Mouse (Mus musculus) forebrain, embryonic 13.5 days (tissue): Measurements from ENCODE around the gene Clptm1. TPM values are rescaled to one million over a fixed set of nuclear protein-coding genes. Genes with fewer than 3 reads are reported as not detected.
"Not testable (repeated sequence)": the region's sequence is repeated elsewhere in the genome, so short reads cannot be mapped to it uniquely, and the experiment has no call there.

Experiments
- ATAC-seq: fragments of 200-750 bp; cut with Nextera tagmentation; 2 replicates; pipeline ENCODE4 v1.8.0; 2017
- H3K27ac ChIP-seq: fragments of 300-500 bp; sonication (generic); 2 replicates; pipeline ENCODE4 v1.5.1; 2015; ENCODE audit warnings: inconsistent platforms, mild to moderate bottlenecking, moderate library complexity
- H3K27me3 ChIP-seq: fragments of 300-500 bp; sonication (generic); 2 replicates; pipeline ENCODE4 v1.6.1; 2015; ENCODE audit warnings: mild to moderate bottlenecking, inconsistent platforms
- H3K36me3 ChIP-seq: fragments of 300-500 bp; sonication (generic); 2 replicates; pipeline ENCODE4 v1.6.1; 2015; ENCODE audit warnings: mild to moderate bottlenecking, inconsistent platforms; ENCODE audit not compliant: poor library complexity, severe bottlenecking
- H3K4me1 ChIP-seq: fragments of 300-500 bp; sonication (generic); 2 replicates; pipeline ENCODE4 v1.6.1; 2015; ENCODE audit warnings: inconsistent platforms
- H3K4me2 ChIP-seq: fragments of 300-500 bp; sonication (generic); 2 replicates; pipeline ENCODE4 v1.6.1; 2015; ENCODE audit warnings: inconsistent platforms, mild to moderate bottlenecking, moderate library complexity
- H3K4me3 ChIP-seq: fragments of 300-500 bp; sonication (generic); 2 replicates; pipeline ENCODE4 v1.5.1; 2015; ENCODE audit warnings: mild to moderate bottlenecking, inconsistent platforms
- H3K9ac ChIP-seq: fragments of 300-500 bp; sonication (generic); 2 replicates; pipeline ENCODE4 v1.6.1; 2015; ENCODE audit warnings: mild to moderate bottlenecking, inconsistent platforms
- H3K9me3 ChIP-seq: fragments of 300-500 bp; sonication (generic); replicated peaks from 2 replicates; pipeline ENCODE4 v1.6.1; 2016; ENCODE audit warnings: inconsistent platforms
- WGBS: fragments of 180-500 bp; shearing (Covaris S2); methylation state at CpG from one replicate; pipeline ENCODE4 v1.1.7; 2015; 5-methylcytosine and 5-hydroxymethylcytosine counted together
- polyA plus RNA-seq: library from polyadenylated mRNA; unstranded; fragments of >200 nt; fragmentation: Nextera tagmentation; extraction: Ambion mirVana; gene quantifications from 2 replicates; pipeline ENCODE4 v1.2.1, GENCODE M21; 2015

Gene Clptm1
- polyA plus RNA-seq, 1 experiment from 2014 or later: 64.2 TPM

DNA sequence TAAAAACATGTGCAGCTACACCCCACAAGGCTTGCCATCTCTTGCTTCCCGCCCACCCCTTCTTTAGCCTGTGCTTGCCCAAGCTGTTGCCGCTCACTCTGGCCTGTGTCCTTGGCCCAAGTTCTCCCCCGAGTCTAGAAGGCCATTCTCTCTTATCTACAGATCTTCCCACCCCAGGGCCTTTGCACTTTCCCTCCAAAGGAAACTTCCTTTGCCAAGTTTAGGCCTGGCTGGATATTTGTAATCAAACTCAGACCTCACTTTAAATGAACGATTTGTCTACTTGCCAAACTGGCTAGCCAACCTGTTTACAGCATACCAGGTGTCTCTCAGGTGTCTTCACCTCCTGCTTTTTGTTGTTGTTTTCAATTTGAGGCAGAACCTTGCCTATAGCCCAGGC is 26.0 kb upstream of the Clptm1 start:
- Histone ChIP-seq H3K36me3 (no peaks in the 10 kb centered on the region), H3K4me2 (no peak overlapping the region), H3K4me1 (no peaks in the 10 kb centered on the region), H3K9ac (no peak overlapping the region), H3K27ac (no peak overlapping the region), H3K4me3 (no peak overlapping the region), H3K9me3 (no peaks in the 10 kb centered on the region), H3K27me3 (no peaks in the 10 kb centered on the region)
- ATAC-seq: no peak
- WGBS: 92% methylated on average over 4 of the region's 4 CpGs

GRCm38 (mm10) chr7:19688611-19689010 is 23.8 kb upstream of the Clptm1 start:
- H3K27ac ChIP-seq: no peak overlapping the region
- H3K4me3 ChIP-seq: no peak overlapping the region
- no peak overlapping the region for H3K4me2 ChIP-seq
- ATAC-seq: no peak
- no peaks in the 10 kb centered on the region for H3K4me1 ChIP-seq
- WGBS: 93% methylated on average over 2 of the region's 2 CpGs
- H3K9ac ChIP-seq: no peak overlapping the region
- H3K36me3 ChIP-seq: no peaks in the 10 kb centered on the region
- H3K27me3 ChIP-seq: no peaks in the 10 kb centered on the region
- no peaks in the 10 kb centered on the region for H3K9me3 ChIP-seq

GRCm38 (mm10) chr7:19688101-19688500 is 23.3 kb upstream of the Clptm1 start:
- Histone ChIP-seq H3K4me3 (no peak overlapping the region), H3K27ac (no peak overlapping the region), H3K4me2 (no peak overlapping the region), H3K36me3 (no peaks in the 10 kb centered on the region), H3K9me3 (no peaks in the 10 kb centered on the region), H3K9ac (no peak overlapping the region), H3K4me1 (no peaks in the 10 kb centered on the region), H3K27me3 (no peaks in the 10 kb centered on the region)
- no peak for ATAC-seq
- 92% methylated on average over 10 of the region's 10 CpGs for WGBS

GRCm38 (mm10) chr7:19686927-19687583 is 22.2 kb upstream of the Clptm1 start:
- not testable (repeated sequence) for H3K9ac ChIP-seq, ATAC-seq, H3K4me2 ChIP-seq, H3K27ac ChIP-seq, H3K27me3 ChIP-seq, H3K36me3 ChIP-seq, H3K4me3 ChIP-seq, H3K9me3 ChIP-seq, H3K4me1 ChIP-seq
- 73% methylated on average over 8 of the region's 8 CpGs for WGBS

DNA sequence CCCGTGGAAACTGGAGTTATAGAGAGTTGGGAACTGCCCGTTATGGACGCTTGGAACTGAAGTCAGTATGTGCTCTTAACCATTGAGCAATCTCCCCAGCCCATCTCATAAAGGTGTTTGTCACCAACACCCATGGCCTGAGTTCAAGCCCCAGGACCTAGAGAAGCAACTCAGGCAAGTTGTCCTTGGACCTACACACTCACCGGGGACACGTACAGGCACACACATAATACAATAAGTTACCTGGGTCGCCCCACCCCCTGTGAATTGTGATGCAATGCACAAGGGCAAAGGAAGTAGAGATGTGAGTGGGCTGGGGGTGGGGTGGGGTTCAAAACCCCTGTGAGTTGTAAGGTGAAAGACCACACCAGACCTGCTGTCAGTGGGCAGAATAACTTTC is 21.7 kb upstream of the Clptm1 start:
- 92% methylated on average over 6 of the region's 6 CpGs for WGBS
- Histone ChIP-seq H3K9me3 (no peaks in the 10 kb centered on the region), H3K36me3 (no peaks in the 10 kb centered on the region), H3K9ac (no peak overlapping the region), H3K4me2 (no peak overlapping the region), H3K27me3 (no peaks in the 10 kb centered on the region), H3K4me1 (no peaks in the 10 kb centered on the region), H3K4me3 (no peak overlapping the region), H3K27ac (no peak overlapping the region)
- no peak for ATAC-seq

- no peaks in the 10 kb centered on the region for H3K9me3 ChIP-seq
Measured at GRCm38 (mm10) chr7:19685374-19685773, 20.5 kb upstream of the Clptm1 start.

GRCm38 (mm10) chr7:19683771-19684201 is 19.0 kb upstream of the Clptm1 start:
- Histone ChIP-seq H3K4me3 (no peak overlapping the region), H3K4me2 (no peak overlapping the region), H3K36me3 (no peaks in the 10 kb centered on the region), H3K27ac (no peak overlapping the region), H3K4me1 (no peaks in the 10 kb centered on the region), H3K9ac (no peak overlapping the region), H3K27me3 (no peaks in the 10 kb centered on the region), H3K9me3 (no peaks in the 10 kb centered on the region)
- ATAC-seq: no peak
- WGBS: 94% methylated on average over 6 of the region's 6 CpGs

More at GRCm38 (mm10) chr7:19685374-19685773, 20.5 kb upstream of the Clptm1 start:
- no peak for ATAC-seq
- Histone ChIP-seq H3K27me3 (no peaks in the 10 kb centered on the region), H3K27ac (no peak overlapping the region), H3K4me2 (no peak overlapping the region), H3K36me3 (no peaks in the 10 kb centered on the region), H3K4me1 (no peaks in the 10 kb centered on the region), H3K9ac (no peak overlapping the region), H3K4me3 (no peak overlapping the region)
- 64% methylated on average over 4 of the region's 4 CpGs for WGBS

GRCm38 (mm10) chr7:19682979-19683378 is 18.1 kb upstream of the Clptm1 start:
- H3K4me1 ChIP-seq: no peaks in the 10 kb centered on the region
- no peak overlapping the region for H3K9ac ChIP-seq
- no peak overlapping the region for H3K27ac ChIP-seq
- no peaks in the 10 kb centered on the region for H3K27me3 ChIP-seq
- 77% methylated on average over 3 of the region's 3 CpGs for WGBS
- no peaks in the 10 kb centered on the region for H3K36me3 ChIP-seq
- H3K9me3 ChIP-seq: no peaks in the 10 kb centered on the region
- no peak overlapping the region for H3K4me2 ChIP-seq
- H3K4me3 ChIP-seq: no peak overlapping the region
- no peak for ATAC-seq

GRCm38 (mm10) chr7:19681202-19681694 is 16.4 kb upstream of the Clptm1 start, which contains the start of the genes Gm44805 and Apoc4:
Gene Gm44805, minus strand, starts transcription at chr7:19681423.
Gene Apoc4, minus strand, starts transcription at chr7:19681479.
- no peaks in the 10 kb centered on the region for H3K27me3 ChIP-seq
- no peak within 1 kb of the TSS for H3K9ac ChIP-seq
- no peak within 1 kb of the TSS for H3K4me3 ChIP-seq
- H3K4me2 ChIP-seq: no peak within 1 kb of the TSS
- H3K36me3 ChIP-seq: no peaks in the 10 kb centered on the region
- no peak for ATAC-seq
- no peak within 1 kb of the TSS for H3K27ac ChIP-seq
- no peaks in the 10 kb centered on the region for H3K9me3 ChIP-seq
- no peaks in the 10 kb centered on the region for H3K4me1 ChIP-seq
- 61% methylated on average over 8 of the region's 8 CpGs for whole genome bisulfite sequencing

DNA sequence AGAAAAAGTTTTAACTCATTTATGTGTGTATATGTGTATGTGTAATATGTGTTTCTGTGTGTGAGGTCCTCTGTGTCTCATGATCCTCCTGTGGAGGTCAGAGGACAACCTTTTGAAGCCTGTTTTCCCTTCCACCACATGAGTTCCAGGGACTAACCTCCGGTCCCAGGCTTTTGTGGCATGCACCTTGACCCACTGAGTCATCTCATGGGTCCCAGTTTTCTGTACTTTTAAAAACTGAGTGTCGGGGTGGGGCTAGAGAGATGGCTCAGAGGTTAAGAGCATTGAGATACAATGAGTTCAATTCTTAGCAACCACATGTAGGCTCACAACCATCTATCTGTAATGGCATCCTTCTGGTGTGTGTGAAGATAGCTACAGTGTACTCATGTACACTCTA is 15.9 kb upstream of the Clptm1 start:
- no peak overlapping the region for H3K9ac ChIP-seq
- no peaks in the 10 kb centered on the region for H3K27me3 ChIP-seq
- ATAC-seq: no peak
- no peak overlapping the region for H3K27ac ChIP-seq
- no peaks in the 10 kb centered on the region for H3K36me3 ChIP-seq
- H3K4me1 ChIP-seq: no peaks in the 10 kb centered on the region
- WGBS: 94% methylated on average over 2 of the region's 2 CpGs
- no peak overlapping the region for H3K4me2 ChIP-seq
- no peak overlapping the region for H3K4me3 ChIP-seq
- no peaks in the 10 kb centered on the region for H3K9me3 ChIP-seq

DNA sequence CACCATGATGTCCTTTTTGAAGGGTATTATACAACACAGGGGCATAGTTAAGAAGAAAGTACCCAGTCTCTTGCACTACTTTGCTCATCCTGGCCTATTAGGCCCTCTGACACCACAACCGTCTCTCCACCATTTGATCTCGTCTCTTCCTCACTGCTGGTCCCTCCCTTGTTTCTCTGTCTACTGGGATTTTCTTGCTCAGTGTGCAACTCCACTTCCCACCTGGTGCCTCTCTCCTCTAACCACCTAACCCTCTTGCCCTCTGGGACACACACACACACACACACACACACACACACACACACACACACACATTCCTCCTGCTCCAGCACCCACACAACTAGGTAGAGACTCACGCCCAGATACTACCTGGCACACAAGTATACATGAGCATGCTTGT is 14.1 kb upstream of the Clptm1 start:
- Histone ChIP-seq H3K4me1 (no peaks in the 10 kb centered on the region), H3K36me3 (no peaks in the 10 kb centered on the region), H3K27me3 (no peaks in the 10 kb centered on the region), H3K4me3 (no peak overlapping the region), H3K4me2 (no peak overlapping the region), H3K9me3 (no peaks in the 10 kb centered on the region), H3K9ac (no peak overlapping the region), H3K27ac (no peak overlapping the region)
- no peak for ATAC-seq
- WGBS: 80% methylated on average over 3 of the region's 3 CpGs

DNA sequence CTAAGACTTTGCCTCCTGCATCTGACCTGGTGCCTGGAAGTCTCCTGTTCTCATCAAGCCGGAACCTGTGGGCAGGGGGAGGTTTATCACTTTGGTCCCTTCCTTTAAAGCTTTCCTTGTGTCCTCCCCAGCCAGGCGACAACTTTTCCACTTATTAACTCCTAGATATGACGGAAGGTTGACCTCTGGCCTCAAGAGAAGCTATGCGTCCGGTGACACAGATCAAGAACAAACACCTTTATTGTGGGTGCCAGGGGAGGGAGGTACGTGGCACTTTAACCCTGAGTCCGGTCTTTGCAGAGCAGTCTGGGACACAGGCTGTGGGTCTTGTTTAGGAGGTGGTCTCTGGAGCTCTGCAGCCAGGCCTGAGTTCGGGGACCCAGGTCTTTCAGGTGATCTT is 13.0 kb upstream of the Clptm1 start, which contains the start of gene Apoc2:
Apoc2 (minus strand) TSS at position 70 of the 400 bp plus-strand sequence.
- no peak for ATAC-seq
- no peaks in the 10 kb centered on the region for H3K9me3 ChIP-seq

GRCm38 (mm10) chr7:19676662-19677061 is 11.8 kb upstream of the Clptm1 start:
- H3K9me3 ChIP-seq: no peaks in the 10 kb centered on the region
- no peak for ATAC-seq
- H3K27ac ChIP-seq: no peak overlapping the region
- no peak overlapping the region for H3K4me2 ChIP-seq
- no peaks in the 10 kb centered on the region for H3K36me3 ChIP-seq
- no peak overlapping the region for H3K9ac ChIP-seq
- H3K27me3 ChIP-seq: no peaks in the 10 kb centered on the region
- WGBS: 69% methylated on average over 1 of the region's 1 CpGs
- no peaks in the 10 kb centered on the region for H3K4me1 ChIP-seq
- no peak overlapping the region for H3K4me3 ChIP-seq

More for the DNA sequence above, 13.0 kb upstream of the Clptm1 start, which contains the start of gene Apoc2:
- H3K27ac ChIP-seq: no peak within 1 kb of the TSS
- H3K9ac ChIP-seq: no peak within 1 kb of the TSS
- no peak within 1 kb of the TSS for H3K4me2 ChIP-seq
- H3K4me3 ChIP-seq: no peak within 1 kb of the TSS
- H3K36me3 ChIP-seq: no peaks in the 10 kb centered on the region
- 79% methylated on average over 8 of the region's 8 CpGs for WGBS
- no peaks in the 10 kb centered on the region for H3K27me3 ChIP-seq
- H3K4me1 ChIP-seq: no peaks in the 10 kb centered on the region
